Mouse (Mus musculus): Measurements from ENCODE around the gene Zc3hc1.

Gene Zc3hc1

DNA sequence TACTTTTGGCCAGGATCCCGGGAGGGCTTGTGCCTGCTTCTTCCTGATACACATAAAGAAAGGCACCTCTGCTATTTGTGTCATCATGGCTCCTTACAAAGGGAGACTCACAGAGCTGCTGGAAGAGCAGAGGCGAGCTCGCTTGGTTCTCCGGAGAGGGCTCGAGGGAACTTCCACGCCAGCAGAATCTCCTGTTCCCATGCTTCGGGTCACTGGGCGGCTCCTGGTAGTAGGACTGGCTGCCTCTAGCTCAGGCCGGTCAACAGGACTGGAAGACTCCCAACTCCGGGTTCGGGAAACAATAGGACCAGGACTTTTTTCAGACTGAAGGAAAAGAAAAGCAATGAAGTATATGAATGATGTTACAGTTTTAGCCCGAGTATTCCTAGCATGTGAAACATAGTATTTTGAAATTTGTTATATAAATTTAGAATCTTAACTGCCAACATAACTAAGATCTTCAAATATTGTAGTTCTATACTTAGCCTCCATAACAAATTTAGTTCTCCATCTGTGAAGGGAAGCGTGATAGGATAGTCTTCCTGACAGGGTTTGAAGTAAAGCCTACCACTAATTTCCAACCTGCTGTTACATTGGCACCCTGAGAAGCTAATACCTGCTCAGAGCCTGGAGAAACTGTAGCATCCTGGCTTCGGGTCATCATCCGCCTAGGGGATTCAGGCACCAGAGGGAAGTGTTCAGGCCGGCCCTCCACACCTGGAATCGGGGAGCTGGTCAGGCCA is 18.0 kb downstream of the Zc3hc1 start:
- DNase-seq: peak in 1 of 2 experiments; percentile 35

DNA sequence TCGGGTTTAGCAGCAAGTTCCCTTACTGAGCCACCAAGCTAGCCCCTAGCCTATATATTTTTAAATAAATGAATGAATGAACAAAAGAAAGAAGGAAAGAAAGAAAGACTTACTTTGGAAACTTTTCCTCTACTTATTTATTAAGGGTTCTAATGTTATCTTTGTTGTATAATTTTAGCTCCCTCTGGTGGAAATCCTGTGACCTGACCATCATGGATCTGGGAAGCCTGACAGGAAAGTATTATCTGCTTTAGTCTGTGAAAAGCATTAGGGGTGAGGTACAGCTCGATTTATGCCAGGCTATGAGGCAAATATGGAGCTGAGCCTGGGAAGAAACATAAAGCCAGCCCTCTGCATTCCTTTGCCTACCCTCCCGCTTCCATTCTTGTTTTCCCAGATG is 21.5 kb downstream of the Zc3hc1 start:
- DNase-seq: no peak

GRCm38 (mm10) chr6:30363808-30364207 is 27.0 kb downstream of the Zc3hc1 start:
- DNase-seq: no peak

DNA sequence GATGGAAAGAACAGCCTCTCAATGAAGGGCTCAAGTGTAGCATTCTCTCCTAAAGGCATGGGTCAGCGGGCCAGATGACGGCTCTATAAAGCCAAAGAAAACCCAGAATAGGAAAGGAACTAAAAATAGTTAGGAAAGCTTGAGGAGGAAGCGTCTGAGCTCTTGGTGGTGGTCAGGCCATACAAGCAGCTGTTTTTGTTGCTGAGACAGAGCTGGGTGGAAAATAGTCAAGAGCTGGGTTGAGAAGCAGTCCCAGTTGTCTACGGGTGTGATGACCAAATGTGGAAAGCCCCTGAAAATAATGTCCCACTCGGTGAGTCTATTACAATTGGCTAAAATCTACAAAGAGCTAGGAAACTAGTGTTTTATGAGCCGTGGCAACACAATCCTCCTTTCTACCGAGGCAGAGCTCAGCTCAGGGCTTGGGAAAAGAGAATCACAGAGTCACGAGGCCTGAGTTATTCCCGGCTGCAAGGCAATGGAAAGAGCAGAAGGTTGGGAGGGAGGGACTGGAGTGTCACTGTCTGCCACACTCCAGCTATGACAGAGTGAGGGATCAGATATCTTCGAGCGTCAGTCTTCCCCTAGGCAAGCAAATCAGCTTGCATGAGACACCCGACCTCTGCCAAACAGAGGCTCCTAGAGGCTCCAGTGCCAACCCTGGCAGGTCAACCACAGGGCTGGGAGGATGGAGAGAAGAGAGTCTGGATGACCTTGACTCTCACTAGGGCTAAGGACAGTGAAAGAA is 30.9 kb downstream of the Zc3hc1 start:
- DNase-seq: no peak

GRCm38 (mm10) chr6:30357561-30358177 is 33.2 kb downstream of the Zc3hc1 start:
- peak; percentile 75 to 89 for DNase-seq

DNA sequence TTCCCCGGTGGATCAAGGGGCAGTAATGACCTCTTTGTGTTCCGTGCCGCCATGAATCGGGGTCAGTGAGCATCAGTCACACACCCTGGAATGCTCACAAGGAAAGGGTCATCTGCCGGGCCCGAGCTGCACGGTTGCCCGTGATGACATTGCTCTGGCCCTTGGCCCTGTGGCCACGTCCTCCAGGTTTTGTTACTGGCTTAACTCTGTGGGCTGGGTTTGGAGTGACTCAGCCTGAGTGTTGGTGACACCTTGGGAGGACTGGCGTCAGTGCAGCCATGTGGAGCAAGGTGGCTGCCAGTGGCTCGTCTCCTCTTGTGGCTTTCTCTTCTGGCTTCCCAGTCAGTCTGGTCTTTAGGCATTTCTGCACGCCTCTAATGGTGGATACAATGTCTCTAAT is 34.1 kb downstream of the Zc3hc1 start:
- DNase-seq: no peak

- no peak for DNase-seq
Measured at GRCm38 (mm10) chr6:30356161-30356560, 34.7 kb downstream of the Zc3hc1 start.

DNA sequence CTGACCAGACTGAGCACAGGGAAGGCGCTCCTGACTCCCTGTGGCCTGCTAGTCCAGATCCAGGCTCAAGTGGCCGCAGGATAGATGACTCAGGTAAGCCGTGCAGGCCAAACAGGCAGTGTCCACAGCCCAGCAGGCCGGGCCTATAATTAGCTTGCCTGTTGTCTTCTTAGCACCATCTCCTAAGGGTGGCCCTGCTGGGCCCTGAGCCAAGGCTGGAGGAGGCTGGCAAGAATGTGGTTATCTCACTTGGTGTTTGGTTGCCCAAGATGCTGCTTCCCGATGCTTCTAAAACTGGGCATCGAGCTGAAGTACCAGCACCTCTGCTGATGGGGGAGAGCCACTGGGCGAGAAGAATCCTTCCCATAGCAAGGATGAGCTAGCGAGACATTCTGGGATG is 35.1 kb downstream of the Zc3hc1 start:
- DNase-seq: no peak

DNA sequence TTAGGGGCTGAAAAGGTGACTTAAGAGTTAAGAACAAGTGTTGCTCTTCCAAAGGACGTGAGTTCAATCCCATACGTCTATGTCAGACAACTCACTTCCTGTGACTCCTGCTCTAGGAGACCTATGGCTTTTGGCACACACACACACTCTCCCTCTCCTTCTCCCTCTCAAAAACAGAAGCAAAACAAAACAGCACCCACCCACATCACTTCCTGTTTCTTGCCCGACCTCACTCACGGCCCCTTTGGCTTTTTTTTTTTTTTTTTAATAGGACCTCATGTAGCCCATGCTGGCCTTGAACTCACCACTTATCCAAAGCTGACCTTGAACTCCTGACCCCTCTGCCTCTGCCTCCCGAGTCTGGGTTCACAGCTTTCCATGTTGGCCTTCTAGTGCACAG is 36.1 kb downstream of the Zc3hc1 start:
- DNase-seq: no peak

- DNase-seq: no peak
Measured at GRCm38 (mm10) chr6:30353661-30354060, 37.2 kb downstream of the Zc3hc1 start.

GRCm38 (mm10) chr6:30352762-30353161 is 38.1 kb downstream of the Zc3hc1 start:
- DNase-seq: no peak

DNA sequence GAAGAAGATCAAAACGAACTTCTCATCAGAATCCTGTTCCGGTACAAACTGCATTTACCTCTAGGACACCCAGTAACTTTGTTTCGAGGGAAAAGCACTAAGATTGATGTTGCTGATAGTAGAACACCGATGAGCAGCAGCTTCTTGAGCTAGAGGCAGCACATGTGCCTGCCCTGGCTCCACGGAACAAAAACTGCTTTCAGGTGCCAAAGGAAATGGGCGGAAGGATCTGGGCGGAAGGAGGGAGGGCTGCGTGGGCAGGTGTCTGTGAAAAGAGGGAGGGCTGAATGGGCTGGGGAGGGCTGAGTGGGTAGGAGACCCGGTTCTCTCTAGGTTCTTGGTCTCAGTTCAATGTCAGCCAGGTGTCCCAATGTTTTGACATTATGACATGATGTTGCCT is 39.5 kb downstream of the Zc3hc1 start:
- DNase-seq: no peak

DNA sequence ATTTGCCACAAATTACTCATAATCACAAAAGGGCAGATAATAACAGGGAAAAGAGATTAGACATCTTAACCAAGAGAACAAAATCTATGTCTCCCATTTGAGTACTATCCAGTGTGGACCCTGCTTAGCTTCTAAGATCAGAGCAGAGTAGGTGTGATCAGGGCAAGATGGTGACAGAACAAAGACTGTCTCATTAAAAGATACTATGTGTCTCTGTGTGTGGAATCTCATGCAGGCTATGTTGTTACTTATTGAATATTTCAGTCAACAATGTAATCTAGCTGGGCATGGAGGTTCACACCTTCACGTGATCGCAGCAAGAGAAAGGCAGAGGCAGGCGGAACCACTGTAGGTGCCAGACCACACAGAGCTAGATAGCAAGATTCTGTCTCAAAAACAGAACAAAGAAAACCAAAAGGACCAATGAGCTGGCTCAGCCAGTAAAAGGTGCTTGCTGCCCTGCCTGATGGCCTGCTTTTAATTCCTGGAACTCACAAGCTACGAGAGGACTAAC is 43.5 kb downstream of the Zc3hc1 start:
- DNase-seq: no peak

DNA sequence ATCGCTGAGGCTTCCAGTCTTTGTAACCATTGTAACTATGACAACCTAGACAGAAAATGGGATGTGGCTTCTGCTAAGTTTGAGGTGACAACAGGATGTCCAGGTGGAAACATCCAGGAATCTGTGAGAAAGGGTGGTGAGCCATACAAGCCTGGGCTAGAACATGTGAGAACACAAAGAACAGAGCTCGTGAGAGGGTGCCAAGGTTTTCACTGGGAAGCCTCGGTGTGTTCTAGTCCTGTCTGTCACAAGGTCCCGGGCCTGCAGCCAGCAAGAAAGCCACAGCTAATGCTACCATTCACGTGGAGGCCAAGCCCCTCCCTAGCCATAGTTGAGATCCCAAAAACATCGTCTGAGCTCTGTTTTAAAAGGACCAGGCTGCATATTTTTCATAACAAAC is 44.1 kb downstream of the Zc3hc1 start:
- DNase-seq: no peak

GRCm38 (mm10) chr6:30344032-30344431 is 46.8 kb downstream of the Zc3hc1 start:
- DNase-seq: no peak

GRCm38 (mm10) chr6:30340231-30340873 is 50.5 kb downstream of the Zc3hc1 start:
- DNase-seq: no peak

GRCm38 (mm10) chr6:30336912-30337311 is 53.9 kb downstream of the Zc3hc1 start:
- peak; percentile 85 for DNase-seq

DNA sequence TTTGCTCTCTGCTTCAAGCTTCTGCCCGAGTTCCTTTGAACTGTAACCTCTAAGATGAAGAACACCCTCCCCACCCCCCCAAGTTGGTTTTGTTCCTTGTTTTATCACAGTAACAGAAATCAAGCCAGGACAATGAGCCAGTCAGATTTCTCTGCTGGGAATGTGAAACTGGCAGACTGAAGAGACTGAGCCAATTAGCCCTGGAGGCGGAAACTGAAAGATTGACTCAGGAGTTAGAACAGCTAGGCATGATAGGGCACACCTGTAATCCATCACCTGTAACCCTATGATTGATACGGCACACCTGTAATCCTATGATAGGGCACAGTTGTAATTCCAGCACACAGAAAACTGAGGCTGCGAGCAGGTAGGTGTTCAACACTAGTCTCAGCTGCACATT is 58.6 kb downstream of the Zc3hc1 start:
- peak in 1 of 2 experiments; percentile 29 for DNase-seq

- no peak for DNase-seq
Measured at GRCm38 (mm10) chr6:30330706-30331105, 60.1 kb downstream of the Zc3hc1 start.

- no peak for DNase-seq
Measured at GRCm38 (mm10) chr6:30325932-30326501, 64.8 kb downstream of the Zc3hc1 start.

DNA sequence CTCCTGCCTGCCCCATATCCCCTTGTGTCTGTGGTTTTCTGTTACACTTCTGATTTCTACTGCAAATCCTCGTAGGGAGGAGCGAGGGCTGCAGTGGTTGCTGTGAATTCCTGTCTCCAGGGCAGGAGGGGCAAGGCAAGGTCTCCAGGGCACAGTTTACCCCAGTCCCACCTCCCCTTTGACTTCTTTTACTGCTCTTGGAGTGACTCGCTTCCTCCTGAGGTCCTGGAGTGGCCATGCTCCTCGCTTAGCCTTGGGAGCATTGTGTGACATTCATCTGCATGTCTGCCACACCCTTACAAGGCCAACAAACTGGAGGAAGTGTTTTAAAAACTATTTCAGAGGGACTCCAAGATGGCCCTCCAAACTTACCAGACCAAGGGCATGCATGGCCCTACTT is 69.8 kb downstream of the Zc3hc1 start:
- no peak for DNase-seq

DNA sequence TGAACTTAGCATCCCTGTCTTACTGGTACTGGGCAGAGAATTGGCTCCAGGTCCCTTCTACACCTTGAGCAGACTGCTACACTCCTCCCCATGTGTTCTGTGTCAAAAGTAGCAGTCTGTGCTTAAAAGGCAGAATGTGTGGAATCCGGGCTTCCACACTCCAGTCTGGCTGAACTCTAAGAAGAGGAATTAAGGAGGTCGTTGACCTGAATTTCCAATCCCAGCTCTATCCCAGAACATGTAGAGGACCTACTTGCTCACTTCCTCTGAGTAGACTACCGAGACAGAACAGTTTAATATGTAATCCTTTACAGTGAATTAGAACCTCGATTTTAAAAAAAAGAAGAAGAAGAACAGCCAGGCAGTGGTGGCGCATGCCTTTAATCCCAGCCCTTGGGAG is 71.6 kb downstream of the Zc3hc1 start:
- DNase-seq: peak in 1 of 2 experiments; percentile 64
